Mouse (Mus musculus) kidney, postnatal 0 days (tissue): Measurements from ENCODE around the gene Wsb2. TPM values are rescaled to one million over a fixed set of nuclear protein-coding genes. Genes with fewer than 3 reads are reported as not detected.

Experiments used
- ATAC-seq: fragments of 200-750 bp; cut with Nextera tagmentation; replicated peaks from 2 replicates; pipeline ENCODE4 v1.8.0; 2017; ENCODE audit warnings: low read depth, moderate number of reproducible peaks, moderate TSS enrichment, moderate library complexity; ENCODE audit not compliant: low FRiP score
- DNase-seq: peaks from one replicate; pipeline ENCODE4 v3.0.0-alpha.2; 2016; ENCODE audit warnings: low spot score
- H3K27ac ChIP-seq: fragments of 300-500 bp; sonication (generic); 2 replicates; pipeline ENCODE4 v1.5.1; 2014; ENCODE audit warnings: mild to moderate bottlenecking
- H3K27me3 ChIP-seq: fragments of 300-500 bp; sonication (generic); 2 replicates; pipeline ENCODE4 v1.6.1; 2014; ENCODE audit warnings: low read length, mixed read lengths; ENCODE audit not compliant: insufficient read depth
- H3K36me3 ChIP-seq: fragments of 300-500 bp; sonication (generic); 2 replicates; pipeline ENCODE4 v1.6.1; 2014; ENCODE audit warnings: low read length, mixed read lengths; ENCODE audit not compliant: insufficient read depth
- H3K4me1 ChIP-seq: fragments of 300-500 bp; sonication (generic); replicated peaks from 2 replicates; pipeline ENCODE4 v1.6.1; 2014; ENCODE audit warnings: antibody characterized with exemption, low read length, mixed read lengths; ENCODE audit not compliant: insufficient read depth
- H3K4me2 ChIP-seq: fragments of 300-500 bp; sonication (generic); 2 replicates; pipeline ENCODE4 v1.6.1; 2014; ENCODE audit warnings: mild to moderate bottlenecking, low read length, moderate library complexity, mixed read lengths
- H3K4me3 ChIP-seq: fragments of 300-500 bp; sonication (generic); replicated peaks from 2 replicates; pipeline ENCODE4 v1.5.1; 2014; ENCODE audit warnings: low read depth, low read length
- H3K9ac ChIP-seq: fragments of 300-500 bp; sonication (generic); 2 replicates; pipeline ENCODE4 v1.6.1; 2014; ENCODE audit warnings: low read depth, low read length
- H3K9me3 ChIP-seq: fragments of 300-500 bp; sonication (generic); replicated peaks from 2 replicates; pipeline ENCODE4 v1.6.1; 2016; ENCODE audit warnings: low read length, inconsistent platforms, mixed read lengths
- CTCF ChIP-seq: IDR thresholded peaks from 2 replicates; pipeline ENCODE4 v1.5.1; 2016; ENCODE audit warnings: antibody characterized with exemption, low read depth, mild to moderate bottlenecking, moderate library complexity
- whole genome bisulfite sequencing: fragments of 180-500 bp; shearing (Covaris S2); extraction: QIAGEN DNeasy Blood & Tissue Kit; methylation state at CpG from one replicate; pipeline ENCODE4 v1.1.7; 2014; 5-methylcytosine and 5-hydroxymethylcytosine counted together
- polyA plus RNA-seq: library from polyadenylated mRNA; unstranded; fragments of >200 nt; fragmentation: Nextera tagmentation; extraction: Ambion mirVana; gene quantifications from 2 replicates; pipeline ENCODE4 v1.2.1, GENCODE M21; 2015

Wsb2 gene
- polyA plus RNA-seq, 1 experiment from 2014 or later = 89.3 TPM

DNA sequence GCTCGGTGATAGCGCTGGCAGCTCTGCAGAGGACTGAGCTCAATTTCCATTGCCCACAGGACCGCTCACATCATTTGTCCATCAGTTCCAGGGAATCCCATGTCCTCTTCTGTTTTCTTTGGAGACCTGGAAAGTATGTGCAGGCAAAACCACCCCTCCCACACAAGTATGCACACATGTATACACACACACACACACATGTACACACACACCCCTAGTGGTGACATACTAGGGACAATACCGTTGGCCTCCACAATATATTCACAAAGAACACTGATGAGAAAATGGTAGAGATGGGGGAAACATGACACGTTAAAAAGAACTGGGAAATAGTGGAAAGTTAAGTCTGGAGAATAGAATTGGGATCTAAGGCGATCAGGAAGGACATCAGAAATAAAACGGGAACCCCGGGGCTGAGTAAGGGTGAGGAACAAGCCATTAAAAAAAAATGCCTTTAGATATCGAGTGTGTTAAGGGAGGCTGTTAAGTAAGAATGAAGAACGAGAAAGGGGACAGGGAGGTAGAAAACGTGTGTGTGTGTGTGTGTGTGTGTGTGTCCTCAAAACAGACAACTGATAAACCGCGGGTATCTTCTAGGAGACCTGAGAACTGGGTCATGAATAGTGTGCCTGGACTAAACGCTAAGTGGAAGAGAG is 1.3 kb upstream of the Wsb2 start:
- DNase-seq (no peak), ATAC-seq (no peak)
- 35% methylated on average over 14 of the region's 14 CpGs for WGBS
- peak; percentile 57 for TF ChIP-seq CTCF
- Histone ChIP-seq H3K27me3 (no peaks in the 10 kb centered on the region), H3K4me3 (peak overlapping the region; percentile 97), H3K36me3 (no peaks in the 10 kb centered on the region), H3K27ac (peak overlapping the region; percentile 97), H3K4me2 (peak overlapping the region; percentile 92), H3K9ac (no peak overlapping the region; the same call in 1 of the 2 replicates), H3K4me1 (peaks cover 15% of the 10 kb centered on the region; the same call in 1 of the 2 replicates), H3K9me3 (no peaks in the 10 kb centered on the region)

DNA sequence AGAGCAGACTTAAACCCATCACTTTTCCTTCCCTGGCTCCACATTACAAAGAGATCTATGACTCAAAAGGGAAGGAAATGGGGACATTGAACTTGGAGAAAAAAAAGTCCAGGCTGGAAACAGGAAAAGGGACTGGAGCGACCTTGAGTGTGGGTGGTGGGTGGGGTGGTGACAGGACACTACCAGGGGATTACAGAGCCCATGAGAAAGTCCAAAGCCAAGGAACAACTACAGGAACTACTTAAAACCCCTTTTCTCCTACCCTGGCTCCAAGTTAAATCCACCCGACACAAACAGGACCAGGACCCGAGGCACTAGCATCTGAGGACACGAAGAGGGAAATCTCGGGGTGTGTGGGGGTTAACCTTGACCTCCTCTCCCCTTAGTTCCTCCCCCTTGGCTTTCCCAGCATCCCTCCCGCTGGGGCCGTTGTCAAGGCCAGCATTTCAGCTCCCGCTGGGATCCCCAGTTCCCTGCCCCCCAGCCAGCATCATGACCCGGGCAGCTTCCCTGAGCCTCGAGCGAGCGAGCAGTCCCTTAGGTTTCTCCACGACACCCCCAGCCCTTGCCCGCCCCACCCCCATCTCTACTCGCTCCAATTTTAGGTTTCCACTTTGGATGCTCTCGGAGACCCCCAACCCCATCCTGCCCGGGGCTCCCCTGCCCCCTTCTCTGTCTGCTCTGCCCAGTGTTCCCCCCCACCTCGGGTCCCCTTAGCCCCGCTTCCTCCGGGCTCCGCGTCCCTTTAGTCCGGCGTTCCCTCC is 557 bp upstream of the Wsb2 start:
- H3K9me3 ChIP-seq = no peaks in the 10 kb centered on the region
- no peaks in the 10 kb centered on the region for H3K27me3 ChIP-seq
- peak; percentile 29 for ATAC-seq
- no peaks in the 10 kb centered on the region for H3K36me3 ChIP-seq
- H3K4me3 ChIP-seq = peak overlapping the region; percentile 97
- H3K4me1 ChIP-seq = peaks cover 22% of the 10 kb centered on the region
- H3K4me2 ChIP-seq = peak overlapping the region; percentile 92
- H3K9ac ChIP-seq = peak overlapping the region; percentile 96
- peak overlapping the region; percentile 97 for H3K27ac ChIP-seq
- peak; percentile 75 for DNase-seq
- no peak for TF ChIP-seq CTCF
- under 1% methylated on average over 22 of the region's 24 CpGs for WGBS

DNA sequence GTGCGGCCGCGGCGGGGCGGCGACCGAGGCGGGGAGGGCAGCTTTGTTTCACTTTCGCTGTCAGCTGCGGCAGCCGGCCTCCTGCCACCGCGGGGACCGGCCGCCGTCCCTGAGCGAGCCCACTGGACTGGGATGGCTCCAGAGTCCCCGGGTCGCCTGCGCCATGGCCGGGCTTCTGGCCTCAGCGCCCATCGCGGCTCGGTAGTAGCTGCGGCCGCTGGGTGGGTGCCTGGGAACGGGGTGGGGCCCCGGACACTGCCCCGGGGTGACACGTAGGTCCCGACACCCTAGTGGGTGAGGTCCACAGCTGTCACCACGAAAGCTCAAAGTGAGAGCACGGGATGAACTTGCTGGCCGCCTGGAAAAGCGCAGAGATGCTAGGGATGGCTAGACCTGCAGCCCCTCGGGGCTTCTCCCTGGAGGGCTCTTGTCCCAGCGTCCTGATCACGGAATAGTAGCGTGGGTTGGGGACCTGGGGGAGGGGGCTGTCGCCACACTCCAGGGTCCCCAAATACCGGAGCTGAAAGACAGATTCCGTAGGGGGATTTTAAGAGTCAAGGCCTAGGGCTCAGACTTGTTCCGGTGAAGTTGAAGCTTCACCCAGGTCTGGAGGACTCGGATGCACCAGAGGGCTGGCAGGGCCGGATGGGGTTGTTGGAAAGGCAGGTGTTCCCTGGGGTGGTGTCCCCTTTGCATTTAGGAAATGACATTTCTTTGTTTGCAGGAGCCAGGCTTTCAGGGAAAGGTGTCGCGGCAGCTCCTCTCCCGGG is 559 bp downstream of the Wsb2 start:
- peak; percentile 36 for DNase-seq
- Histone ChIP-seq H3K9ac (peak overlapping the region; percentile 96), H3K36me3 (no peaks in the 10 kb centered on the region), H3K4me3 (peak overlapping the region; percentile 97), H3K27ac (peak overlapping the region; percentile 97), H3K9me3 (no peaks in the 10 kb centered on the region), H3K4me1 (peaks cover 32% of the 10 kb centered on the region), H3K27me3 (no peaks in the 10 kb centered on the region), H3K4me2 (peak overlapping the region; percentile 92)
- no peak for TF ChIP-seq CTCF
- under 1% methylated on average over 41 of the region's 49 CpGs for WGBS
- peak; percentile 38 for ATAC-seq

DNA sequence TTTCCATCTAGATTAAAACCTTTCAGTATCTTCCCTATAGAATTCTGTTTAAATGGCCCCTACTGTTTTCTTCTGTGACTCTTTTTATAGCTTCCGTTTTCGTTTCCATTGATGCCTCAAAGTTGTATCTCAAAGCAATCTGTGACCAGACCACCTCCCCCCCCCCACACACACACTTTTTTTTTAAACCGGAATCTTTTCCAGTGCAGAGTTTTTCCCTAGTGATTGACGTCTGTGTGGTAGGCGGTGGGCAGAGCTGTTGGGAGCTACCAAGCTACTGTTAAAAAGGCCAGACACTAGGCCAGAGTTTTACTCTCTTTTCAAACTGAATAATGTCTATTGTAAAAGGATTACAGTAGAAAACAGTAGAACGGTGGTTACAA is 1.1 kb downstream of the Wsb2 start:
- Histone ChIP-seq H3K9me3 (no peaks in the 10 kb centered on the region), H3K9ac (peak overlapping the region; percentile 96), H3K4me2 (peak overlapping the region; percentile 92), H3K36me3 (no peaks in the 10 kb centered on the region), H3K27ac (peak overlapping the region; percentile 97), H3K4me3 (peak overlapping the region; percentile 97), H3K27me3 (no peaks in the 10 kb centered on the region), H3K4me1 (peaks cover 37% of the 10 kb centered on the region)
- ATAC-seq = no peak
- 10% methylated on average over 6 of the region's 6 CpGs for WGBS
- no peak for DNase-seq
- TF ChIP-seq CTCF = no peak

GRCm38 (mm10) chr5:117358725-117359124 is 1.6 kb downstream of the Wsb2 start:
- peak overlapping the region; percentile 92 for H3K4me2 ChIP-seq
- H3K4me3 ChIP-seq = peak overlapping the region; percentile 97
- peak overlapping the region; percentile 82; the same call in 1 of the 2 replicates for H3K27ac ChIP-seq
- H3K27me3 ChIP-seq = no peaks in the 10 kb centered on the region
- TF ChIP-seq CTCF = peak; percentile 69
- DNase-seq (peak; percentile 83), ATAC-seq (no peak)
- no peaks in the 10 kb centered on the region for H3K36me3 ChIP-seq
- H3K4me1 ChIP-seq = peaks cover 39% of the 10 kb centered on the region
- H3K9me3 ChIP-seq = no peaks in the 10 kb centered on the region
- WGBS = 34% methylated on average over 11 of the region's 11 CpGs
- H3K9ac ChIP-seq = no peak overlapping the region
